Mouse (Mus musculus): Measurements from ENCODE around the gene Set. TPM values are rescaled to one million over a fixed set of nuclear protein-coding genes. Genes with fewer than 3 reads are reported as not detected.
"Not testable (repeated sequence)": the region's sequence is repeated elsewhere in the genome, so short reads cannot be mapped to it uniquely, and the experiment has no call there.

Gene Set
- polyA plus RNA-seq, 1 experiment: 35.5 TPM

- WGBS: 95% methylated on average over 10 of the region's 10 CpGs
- H3K4me1 ChIP-seq (ENCODE audit: control insufficient read depth, insufficient read depth, low read length): no peaks in the 10 kb centered on the region
- DNase-seq: no peak
- no peak for TF ChIP-seq CTCF (IDR thresholded peaks at IDR 0.05; ENCODE audit: insufficient read depth, low read length)
- TF ChIP-seq POLR2A (IDR thresholded peaks at IDR 0.05; ENCODE audit: borderline replicate concordance, extremely low read depth, low read depth, low read length): no peak
- H3K4me3 ChIP-seq (replicated peaks; ENCODE audit: extremely low read depth, low read depth, low read length): no peak overlapping the region
Observed at GRCm38 (mm10) chr2:30038370-30038769, 18.8 kb upstream of the Set start.

GRCm38 (mm10) chr2:30039687-30040086 lies 17.5 kb upstream of the Set start:
- no peak for TF ChIP-seq CTCF (IDR thresholded peaks at IDR 0.05; ENCODE audit: insufficient read depth, low read length)
- H3K4me1 ChIP-seq (ENCODE audit: control insufficient read depth, insufficient read depth, low read length): no peaks in the 10 kb centered on the region
- no peak overlapping the region for H3K4me3 ChIP-seq (replicated peaks; ENCODE audit: extremely low read depth, low read depth, low read length)
- no peak for DNase-seq

GRCm38 (mm10) chr2:30042445-30042844 lies 14.7 kb upstream of the Set start:
- no peaks in the 10 kb centered on the region for H3K4me1 ChIP-seq (ENCODE audit: control insufficient read depth, insufficient read depth, low read length)
- DNase-seq: peak; percentile 78
- TF ChIP-seq POLR2A (IDR thresholded peaks at IDR 0.05; ENCODE audit: borderline replicate concordance, extremely low read depth, low read depth, low read length): no peak
- peak; percentile 94 for TF ChIP-seq CTCF (IDR thresholded peaks at IDR 0.05; ENCODE audit: insufficient read depth, low read length)
- no peak overlapping the region for H3K4me3 ChIP-seq (replicated peaks; ENCODE audit: extremely low read depth, low read depth, low read length)
- 6% methylated on average over 4 of the region's 4 CpGs for WGBS

GRCm38 (mm10) chr2:30044550-30044949 lies 12.6 kb upstream of the Set start:
- H3K4me1 ChIP-seq (ENCODE audit: control insufficient read depth, insufficient read depth, low read length): no peaks in the 10 kb centered on the region
- H3K4me3 ChIP-seq (replicated peaks; ENCODE audit: extremely low read depth, low read depth, low read length): no peak overlapping the region
- no peak for TF ChIP-seq CTCF (IDR thresholded peaks at IDR 0.05; ENCODE audit: insufficient read depth, low read length)
- TF ChIP-seq POLR2A (IDR thresholded peaks at IDR 0.05; ENCODE audit: borderline replicate concordance, extremely low read depth, low read depth, low read length): no peak
- 92% methylated on average over 5 of the region's 5 CpGs for WGBS
- DNase-seq: no peak

GRCm38 (mm10) chr2:30047127-30047526 lies 10.1 kb upstream of the Set start:
- 97% methylated on average over 6 of the region's 6 CpGs for WGBS
- DNase-seq: no peak
- TF ChIP-seq POLR2A (IDR thresholded peaks at IDR 0.05; ENCODE audit: borderline replicate concordance, extremely low read depth, low read depth, low read length) (no peak), CTCF (IDR thresholded peaks at IDR 0.05; ENCODE audit: insufficient read depth, low read length) (no peak)
- H3K4me3 ChIP-seq (replicated peaks; ENCODE audit: extremely low read depth, low read depth, low read length): no peak overlapping the region
- H3K4me1 ChIP-seq (ENCODE audit: control insufficient read depth, insufficient read depth, low read length): no peaks in the 10 kb centered on the region

- DNase-seq: no peak
- 45% methylated on average over 11 of the region's 11 CpGs for WGBS
- H3K4me3 ChIP-seq (replicated peaks; ENCODE audit: extremely low read depth, low read depth, low read length): peak overlapping the region; percentile 69
- TF ChIP-seq POLR2A (IDR thresholded peaks at IDR 0.05; ENCODE audit: borderline replicate concordance, extremely low read depth, low read depth, low read length) (no peak), CTCF (IDR thresholded peaks at IDR 0.05; ENCODE audit: insufficient read depth, low read length) (no peak)
- H3K4me1 ChIP-seq (ENCODE audit: control insufficient read depth, insufficient read depth, low read length): no peaks in the 10 kb centered on the region
Observed at GRCm38 (mm10) chr2:30048101-30048501, 9.1 kb upstream of the Set start.

GRCm38 (mm10) chr2:30048699-30049388 lies 8.3 kb upstream of the Set start, which contains the start of gene Wdr34:
TSS of gene Wdr34 (minus strand) at chr2:30048881.
- DNase-seq: peak; percentile 98
- Histone ChIP-seq H3K4me3 (replicated peaks; ENCODE audit: extremely low read depth, low read depth, low read length) (peak within 1 kb of the TSS; percentile 69), H3K4me1 (ENCODE audit: control insufficient read depth, insufficient read depth, low read length) (no peaks in the 10 kb centered on the region)
- WGBS: under 1% methylated on average over 54 of the region's 54 CpGs
- no peak for TF ChIP-seq CTCF (IDR thresholded peaks at IDR 0.05; ENCODE audit: insufficient read depth, low read length)
- TF ChIP-seq POLR2A (IDR thresholded peaks at IDR 0.05; ENCODE audit: borderline replicate concordance, extremely low read depth, low read depth, low read length): peak; percentile 61; the same call in 1 of the 2 replicates

GRCm38 (mm10) chr2:30049831-30050230 lies 7.3 kb upstream of the Set start:
- 70% methylated on average over 3 of the region's 3 CpGs for WGBS
- no peak overlapping the region for H3K4me3 ChIP-seq (replicated peaks; ENCODE audit: extremely low read depth, low read depth, low read length)
- H3K4me1 ChIP-seq (ENCODE audit: control insufficient read depth, insufficient read depth, low read length): no peaks in the 10 kb centered on the region
- TF ChIP-seq CTCF (IDR thresholded peaks at IDR 0.05; ENCODE audit: insufficient read depth, low read length) (no peak), POLR2A (IDR thresholded peaks at IDR 0.05; ENCODE audit: borderline replicate concordance, extremely low read depth, low read depth, low read length) (no peak)
- no peak for DNase-seq

GRCm38 (mm10) chr2:30051992-30052761 lies 5.0 kb upstream of the Set start:
- 33% methylated on average over 6 of the region's 6 CpGs for WGBS
- Histone ChIP-seq H3K4me3 (replicated peaks; ENCODE audit: extremely low read depth, low read depth, low read length) (no peak overlapping the region), H3K4me1 (ENCODE audit: control insufficient read depth, insufficient read depth, low read length) (no peaks in the 10 kb centered on the region)
- DNase-seq: no peak
- no peak for TF ChIP-seq POLR2A (IDR thresholded peaks at IDR 0.05; ENCODE audit: borderline replicate concordance, extremely low read depth, low read depth, low read length)
- no peak for TF ChIP-seq CTCF (IDR thresholded peaks at IDR 0.05; ENCODE audit: insufficient read depth, low read length)

GRCm38 (mm10) chr2:30055310-30055709 lies 1.9 kb upstream of the Set start:
- WGBS: 93% methylated on average over 3 of the region's 3 CpGs
- not testable (repeated sequence) for H3K4me1 ChIP-seq (ENCODE audit: control insufficient read depth, insufficient read depth, low read length); H3K4me3 ChIP-seq (replicated peaks; ENCODE audit: extremely low read depth, low read depth, low read length); DNase-seq

All from lung, adult 2 months (tissue).